Mouse (Mus musculus): Measurements from ENCODE around the gene Il17re. TPM values are rescaled to one million over a fixed set of nuclear protein-coding genes. Genes with fewer than 3 reads are reported as not detected.

The Il17re gene
- under 1 TPM; 0.55 to 0.66 TPM for total RNA-seq (2021)

DNA sequence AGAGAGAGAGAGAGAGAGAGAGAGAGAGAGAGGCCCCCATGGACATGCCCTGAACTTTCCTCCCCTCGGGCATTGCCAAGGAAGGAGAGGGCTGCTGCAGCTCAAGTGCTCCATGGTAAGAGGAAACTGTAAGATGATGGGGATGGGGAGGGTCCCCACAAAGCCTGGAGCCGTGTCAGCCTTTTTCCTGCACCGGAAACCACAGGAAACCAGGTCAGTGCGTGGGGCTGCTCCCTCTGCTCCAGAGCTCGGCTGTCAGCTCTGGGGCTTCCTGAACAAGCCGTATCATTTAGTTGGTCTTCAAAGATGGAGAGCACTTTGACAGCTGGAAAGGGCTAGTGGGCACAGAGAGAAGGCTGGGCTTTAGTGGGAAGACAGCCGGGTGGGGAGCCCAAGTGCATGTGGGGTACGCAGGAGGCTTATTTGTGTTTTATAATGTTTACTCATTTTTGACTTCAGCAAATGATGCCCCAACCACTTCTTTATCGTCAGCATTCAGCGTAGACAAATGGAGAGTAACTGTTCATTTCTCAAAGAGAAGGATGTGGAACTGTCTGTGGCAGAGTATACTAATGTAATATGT, at the start of gene Il17re:
Gene Il17re, plus strand, starts transcription at position 533 of the 583 bp plus-strand sequence.
- intact Hi-C loops (cut with DNase I), result no loop called here
- no peak for DNase-seq (ENCODE audit: extremely low spot score in 1 of 2, low spot score in 2 of 2)

GRCm38 (mm10) chr6:113410001-113410400, 48.3 kb upstream of the Il17re start:
- DNase-seq (ENCODE audit: extremely low spot score in 1 of 2, low spot score in 2 of 2), result no peak
- intact Hi-C loops (cut with DNase I), result no loop called here

GRCm38 (mm10) chr6:113416416-113416815, 41.9 kb upstream of the Il17re start:
- intact Hi-C loops (cut with DNase I), result no loop called here
- no peak for DNase-seq (ENCODE audit: extremely low spot score in 1 of 2, low spot score in 2 of 2)

GRCm38 (mm10) chr6:113418441-113419198, 39.7 kb upstream of the Il17re start:
- DNase-seq (ENCODE audit: extremely low spot score in 1 of 2, low spot score in 2 of 2), result no peak
- intact Hi-C loops (cut with DNase I), result no loop called here

DNA sequence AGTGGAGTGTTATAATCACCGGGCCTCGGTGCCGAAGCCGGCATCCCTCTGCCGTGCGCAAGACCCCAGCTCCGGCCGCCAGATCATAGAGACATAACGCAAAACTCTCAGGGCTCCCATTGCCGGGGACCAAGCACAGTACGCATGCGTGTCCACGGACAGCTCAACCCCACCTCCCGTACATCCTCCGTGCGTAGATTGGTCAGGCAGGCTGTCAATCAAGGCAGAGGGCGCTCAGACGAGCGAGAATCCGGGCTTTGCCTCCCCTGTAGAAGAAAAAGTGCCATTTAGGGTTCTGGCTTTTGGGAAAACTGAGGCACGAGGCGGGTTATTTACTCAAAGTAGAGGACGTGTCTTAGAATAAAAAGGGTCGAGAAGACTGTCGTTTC, 39.1 kb upstream of the Il17re start, which contains the start of gene Rpusd3:
Gene Rpusd3, minus strand, starts transcription at position 142 of the 389 bp plus-strand sequence.
- DNase-seq (ENCODE audit: extremely low spot score in 1 of 2, low spot score in 2 of 2), result peak; percentile 96 to 99
- intact Hi-C loops (cut with DNase I), result no loop called here

DNA sequence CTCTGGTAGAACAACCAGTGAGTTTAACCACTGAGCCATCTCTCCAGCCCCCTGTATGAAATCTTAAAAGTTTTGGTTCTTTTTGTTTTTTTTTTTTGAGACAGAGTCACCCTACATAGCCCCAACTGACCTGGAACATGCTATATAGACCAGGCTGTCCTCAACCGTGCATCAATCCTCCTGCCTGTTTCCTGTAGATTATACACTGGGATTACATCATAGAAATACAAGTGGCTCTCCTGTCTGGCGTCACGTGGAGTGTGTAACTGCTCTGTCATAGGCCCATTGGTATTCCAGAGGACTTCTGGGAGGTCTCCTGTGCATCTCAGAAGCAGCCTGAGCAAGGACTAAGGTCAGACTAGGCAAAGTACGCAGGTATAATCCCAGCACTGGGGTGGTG, 35.3 kb upstream of the Il17re start:
- no peak for DNase-seq (ENCODE audit: extremely low spot score in 1 of 2, low spot score in 2 of 2)
- intact Hi-C loops (cut with DNase I), result no loop called here

GRCm38 (mm10) chr6:113424187-113424586, 34.1 kb upstream of the Il17re start:
- intact Hi-C loops (cut with DNase I), result no loop called here
- no peak for DNase-seq (ENCODE audit: extremely low spot score in 1 of 2, low spot score in 2 of 2)

DNA sequence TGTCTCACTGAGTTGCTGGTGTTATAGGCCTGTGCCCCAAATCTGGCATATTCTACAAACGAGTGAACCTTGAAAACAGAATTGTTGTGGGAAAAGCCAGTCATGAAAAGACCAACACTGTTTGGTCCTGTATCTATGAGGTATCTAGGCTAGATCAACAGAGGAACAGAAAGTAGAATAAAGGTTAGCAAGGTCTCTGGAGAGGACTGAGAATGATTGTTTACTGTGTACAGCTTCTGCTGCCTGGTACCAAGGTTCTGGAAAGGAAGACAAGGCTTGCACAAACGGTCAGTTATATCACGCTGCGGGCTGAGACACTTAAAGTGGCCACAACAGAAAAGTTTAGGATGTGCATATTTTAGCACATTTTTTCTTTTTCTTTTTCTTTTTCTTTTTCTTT, 31.6 kb upstream of the Il17re start:
- intact Hi-C loops (cut with DNase I), result no loop called here
- no peak for DNase-seq (ENCODE audit: extremely low spot score in 1 of 2, low spot score in 2 of 2)

- no peak for DNase-seq (ENCODE audit: extremely low spot score in 1 of 2, low spot score in 2 of 2)
- intact Hi-C loops (cut with DNase I), result no loop called here
Measured at GRCm38 (mm10) chr6:113427397-113427796, 30.9 kb upstream of the Il17re start.

DNA sequence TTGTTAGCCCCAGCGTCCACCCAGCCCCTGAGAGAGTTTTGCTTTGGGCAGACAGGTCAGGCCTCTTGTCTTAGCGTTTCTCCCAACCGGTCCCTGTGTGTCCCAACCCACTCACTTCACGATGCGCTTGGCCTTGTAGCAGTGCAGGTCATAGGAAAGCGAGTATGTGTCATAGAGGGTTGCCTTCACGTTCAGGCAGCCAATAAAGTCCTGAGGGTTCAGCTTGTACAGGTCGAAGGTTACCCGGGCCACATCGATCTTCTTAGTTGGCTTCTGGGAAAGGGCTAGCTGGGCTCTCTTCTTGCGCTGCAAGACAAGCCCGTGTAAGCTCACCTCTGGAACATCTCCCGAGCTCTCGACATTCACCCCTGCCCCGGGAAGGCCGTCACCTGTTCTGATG, 30.3 kb upstream of the Il17re start:
- intact Hi-C loops (cut with DNase I), result no loop called here
- no peak for DNase-seq (ENCODE audit: extremely low spot score in 1 of 2, low spot score in 2 of 2)

DNA sequence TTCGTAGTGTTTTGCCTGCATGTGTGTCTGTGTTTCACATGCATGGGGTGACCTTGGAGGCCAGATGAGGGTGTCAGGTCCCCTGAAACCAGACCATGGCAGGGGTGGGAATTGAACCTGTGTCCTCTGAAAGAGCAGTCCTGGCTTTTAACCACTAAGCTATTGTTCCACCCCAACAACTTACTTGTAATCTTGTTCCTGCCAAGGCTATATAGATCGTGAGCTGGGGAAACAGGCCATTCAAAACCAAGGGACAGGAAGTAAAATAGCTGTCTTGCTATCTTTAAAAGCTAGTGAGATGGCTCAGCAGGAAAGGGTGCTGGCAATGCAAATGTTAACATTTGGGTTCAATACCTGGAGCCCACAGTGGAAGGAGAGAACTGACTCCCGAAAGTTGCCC, 28.3 kb upstream of the Il17re start:
- intact Hi-C loops (cut with DNase I), result no loop called here

DNA sequence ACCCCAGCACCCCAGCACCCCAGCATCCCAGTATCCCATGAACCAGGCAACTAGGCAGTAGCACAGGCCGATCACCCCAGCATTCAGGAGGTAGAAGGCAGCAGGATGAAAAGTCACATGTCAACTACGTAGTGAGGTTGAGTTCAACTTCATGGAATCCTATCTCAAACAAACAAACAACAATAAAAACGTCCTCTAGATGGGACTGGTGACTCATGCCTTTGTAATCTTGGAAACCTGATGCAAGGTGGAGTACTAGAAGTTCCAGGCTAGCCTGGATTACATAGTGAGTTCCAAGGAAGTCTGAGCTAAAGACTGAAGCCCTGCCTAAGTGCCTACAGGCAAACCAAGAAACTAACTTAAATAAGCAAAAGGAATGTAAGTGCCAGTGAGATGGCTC, 27.4 kb upstream of the Il17re start:
- intact Hi-C loops (cut with DNase I), result no loop called here
- no peak for DNase-seq (ENCODE audit: extremely low spot score in 1 of 2, low spot score in 2 of 2)

More for the DNA sequence above, 28.3 kb upstream of the Il17re start:
- DNase-seq (ENCODE audit: extremely low spot score in 1 of 2, low spot score in 2 of 2), result no peak

- no peak for DNase-seq (ENCODE audit: extremely low spot score in 1 of 2, low spot score in 2 of 2)
- intact Hi-C loops (cut with DNase I), result no loop called here
Measured at GRCm38 (mm10) chr6:113431801-113432200, 26.5 kb upstream of the Il17re start.

GRCm38 (mm10) chr6:113433661-113434060, 24.6 kb upstream of the Il17re start:
- DNase-seq (ENCODE audit: extremely low spot score in 1 of 2, low spot score in 2 of 2), result no peak
- intact Hi-C loops (cut with DNase I), result no loop called here

- intact Hi-C loops (cut with DNase I), result loop anchor here (5.0 kb wide), 1 partner anchor 38 kb away; the partner anchor contains the start of gene Il17rc
Measured at GRCm38 (mm10) chr6:113434691-113435090, 23.6 kb upstream of the Il17re start.

GRCm38 (mm10) chr6:113435664-113436205, 22.5 kb upstream of the Il17re start, which contains the start of gene Cidec:
Gene Cidec (minus strand): TSS chr6:113435760.
- DNase-seq (ENCODE audit: extremely low spot score in 1 of 2, low spot score in 2 of 2), result no peak
- intact Hi-C loops (cut with DNase I), result loop anchor here (5.0 kb wide), 1 partner anchor 37 kb away; the partner anchor contains the start of gene Il17rc

More at GRCm38 (mm10) chr6:113434691-113435090, 23.6 kb upstream of the Il17re start:
- no peak for DNase-seq (ENCODE audit: extremely low spot score in 1 of 2, low spot score in 2 of 2)

DNA sequence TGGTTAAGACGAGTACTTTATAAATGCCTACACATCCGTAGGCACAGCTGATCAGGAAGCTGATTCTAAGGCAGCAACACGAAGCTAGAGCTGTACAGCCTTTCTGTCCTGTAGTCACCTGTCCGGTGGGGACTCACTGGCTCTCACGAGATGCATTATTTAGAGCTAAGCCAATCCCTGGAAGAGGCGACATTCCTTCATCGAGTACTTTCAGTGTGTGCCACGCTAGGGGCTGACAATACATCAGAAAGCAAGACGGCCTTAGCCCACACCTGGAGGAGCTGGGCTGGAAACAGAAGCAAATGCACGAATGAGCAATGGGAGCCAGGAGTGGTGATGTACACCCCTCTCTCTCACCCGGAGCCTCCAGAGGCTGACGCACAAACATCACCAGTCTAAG, 21.1 kb upstream of the Il17re start:
- intact Hi-C loops (cut with DNase I), result loop anchor here (5.0 kb wide), 1 partner anchor 35 kb away; the partner anchor contains the start of gene Il17rc
- no peak for DNase-seq (ENCODE audit: extremely low spot score in 1 of 2, low spot score in 2 of 2)

GRCm38 (mm10) chr6:113438721-113439430, 19.4 kb upstream of the Il17re start:
- DNase-seq (ENCODE audit: extremely low spot score in 1 of 2, low spot score in 2 of 2), result no peak
- intact Hi-C loops (cut with DNase I), result loop anchor here (5.0 kb wide), 1 partner anchor 33 kb away; the partner anchor contains the start of gene Il17rc

DNA sequence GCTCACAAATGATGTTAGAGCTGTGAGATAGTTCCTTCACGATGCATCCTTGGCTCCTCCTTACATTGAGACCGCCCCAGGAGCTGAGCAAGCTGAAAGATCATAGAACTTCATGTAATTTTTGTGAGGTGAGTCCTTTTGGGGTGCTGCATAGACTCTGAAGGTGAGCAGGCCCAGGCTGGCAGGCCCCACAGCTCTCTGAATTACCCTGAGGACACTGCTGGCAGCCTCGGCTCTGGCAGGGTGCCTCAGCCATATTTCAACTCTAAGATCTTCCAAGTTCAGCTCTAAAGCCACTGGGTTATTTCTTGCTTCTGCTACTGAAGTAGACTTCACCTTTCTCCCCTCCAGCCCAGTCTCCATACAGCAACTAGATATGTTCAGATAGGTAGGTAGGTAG, 17.6 kb upstream of the Il17re start:
- no peak for DNase-seq (ENCODE audit: extremely low spot score in 1 of 2, low spot score in 2 of 2)
- intact Hi-C loops (cut with DNase I), result no loop called here

Measured in left cerebral cortex, postnatal 10 days (tissue).